Mouse (Mus musculus): Measurements from ENCODE around the gene 1700023F06Rik.

Gene 1700023F06Rik

GRCm38 (mm10) chr11:103162132-103162531 is 46.2 kb downstream of the 1700023F06Rik start:
- DNase-seq (ENCODE audit: low spot score in 2 of 2) = no peak

GRCm38 (mm10) chr11:103161449-103161848 is 46.9 kb downstream of the 1700023F06Rik start:
- no peak for DNase-seq (ENCODE audit: low spot score in 2 of 2)

- DNase-seq (ENCODE audit: low spot score in 2 of 2) = no peak
Measured at GRCm38 (mm10) chr11:103160738-103161137, 47.6 kb downstream of the 1700023F06Rik start.

GRCm38 (mm10) chr11:103158621-103159478 is 49.5 kb downstream of the 1700023F06Rik start:
- DNase-seq (ENCODE audit: low spot score in 2 of 2) = peak; percentile 82 to 88

- no peak for DNase-seq (ENCODE audit: low spot score in 2 of 2)
Measured at GRCm38 (mm10) chr11:103149771-103150170, 58.6 kb downstream of the 1700023F06Rik start.
